Mouse (Mus musculus) urinary bladder, postnatal 14 days (tissue): ENCODE results near the gene Alk.

ENCODE experiments used
- DNase-seq: peaks from one replicate; pipeline ENCODE4 v3.0.0; 2021; ENCODE audit warnings: low spot score

The Alk gene

DNA sequence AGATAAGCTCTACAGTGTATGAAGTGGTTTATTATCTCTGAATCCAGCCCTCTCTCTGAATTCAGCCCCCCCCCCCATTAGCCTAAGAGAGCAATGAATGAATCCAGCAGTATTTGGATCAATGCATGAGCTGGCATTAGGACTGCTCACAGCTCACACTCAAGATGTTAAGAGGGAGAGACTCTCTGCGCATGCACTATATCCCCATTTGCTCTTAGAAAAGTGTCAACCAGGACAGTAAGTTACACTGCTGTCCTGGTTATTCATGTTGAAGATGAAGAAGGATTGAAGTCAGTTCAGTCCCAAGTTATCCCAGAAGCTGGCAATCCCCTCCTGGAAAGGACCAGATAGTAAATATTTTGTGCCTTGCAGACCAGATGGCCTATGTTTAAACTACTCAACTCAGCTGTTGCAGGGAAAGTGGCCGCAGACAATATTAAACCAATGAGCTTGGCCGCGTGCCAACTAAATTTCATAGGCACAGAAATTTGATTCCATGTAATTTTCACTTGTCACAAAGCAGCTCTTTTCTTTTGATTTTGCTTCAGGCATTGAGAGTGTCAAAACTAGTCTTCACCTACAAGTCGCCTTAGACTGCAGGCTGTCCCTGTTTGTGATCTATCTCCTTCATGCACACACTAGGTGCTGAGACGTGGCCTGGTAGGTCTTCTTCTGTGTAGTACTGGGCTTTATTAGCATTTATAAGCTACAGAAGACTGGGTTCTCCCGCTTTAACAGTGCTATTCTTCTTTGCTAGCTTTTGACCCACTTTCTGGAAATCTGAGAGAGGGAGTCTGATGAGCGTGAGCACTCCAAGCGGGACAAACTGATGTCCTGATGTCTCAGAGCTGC is 339.0 kb downstream of the Alk start:
- DNase-seq, result peak; percentile 5

- DNase-seq, result no peak
Observed at GRCm38 (mm10) chr17:72253411-72253810, 351.0 kb downstream of the Alk start.

- no peak for DNase-seq
Observed at GRCm38 (mm10) chr17:72251554-72251953, 352.9 kb downstream of the Alk start.

GRCm38 (mm10) chr17:72250482-72251405 is 353.7 kb downstream of the Alk start:
- no peak for DNase-seq

GRCm38 (mm10) chr17:72242036-72242435 is 362.4 kb downstream of the Alk start:
- DNase-seq, result peak; percentile 37

GRCm38 (mm10) chr17:72237315-72237714 is 367.1 kb downstream of the Alk start:
- peak; percentile 14 for DNase-seq

DNA sequence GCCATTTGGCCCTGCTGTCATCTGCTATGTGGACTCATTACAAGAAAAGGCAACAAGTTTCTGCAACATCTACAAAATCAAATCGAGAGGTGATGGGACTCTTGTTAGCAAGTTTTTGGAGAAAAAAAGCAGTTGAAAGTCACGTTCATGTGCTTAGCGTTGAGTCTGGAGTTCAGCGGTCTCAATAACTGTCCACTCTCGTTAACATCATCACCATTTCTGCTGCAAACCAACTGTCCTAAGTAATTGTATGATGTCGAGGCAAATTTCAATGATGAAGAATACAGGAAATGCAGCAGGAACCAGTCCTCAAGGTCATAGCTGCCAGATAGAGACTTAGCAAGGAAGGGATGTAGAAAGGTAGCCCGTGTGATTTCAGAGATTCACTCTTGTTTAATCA is 373.5 kb downstream of the Alk start:
- DNase-seq, result no peak

DNA sequence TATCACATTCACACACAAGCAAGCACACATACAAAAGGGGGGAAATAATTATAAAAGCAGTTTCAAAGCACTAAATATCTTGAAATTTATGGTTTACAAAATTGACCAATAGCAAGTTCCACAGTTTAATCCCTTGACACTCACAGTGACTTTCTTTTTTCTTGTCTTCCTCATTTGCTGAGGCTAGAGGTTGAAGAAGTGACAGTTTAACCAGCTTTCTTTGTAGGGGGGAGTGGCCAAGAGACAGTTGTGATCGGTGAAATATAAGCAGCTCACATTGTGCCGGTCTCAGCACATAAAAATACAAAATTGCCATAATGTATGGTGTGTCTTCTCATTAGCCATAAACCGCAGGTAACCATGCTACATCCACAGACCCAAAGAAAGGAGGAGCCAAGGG is 385.6 kb downstream of the Alk start:
- DNase-seq, result no peak

- no peak for DNase-seq
Observed at GRCm38 (mm10) chr17:72197576-72197975, 406.9 kb downstream of the Alk start.

DNA sequence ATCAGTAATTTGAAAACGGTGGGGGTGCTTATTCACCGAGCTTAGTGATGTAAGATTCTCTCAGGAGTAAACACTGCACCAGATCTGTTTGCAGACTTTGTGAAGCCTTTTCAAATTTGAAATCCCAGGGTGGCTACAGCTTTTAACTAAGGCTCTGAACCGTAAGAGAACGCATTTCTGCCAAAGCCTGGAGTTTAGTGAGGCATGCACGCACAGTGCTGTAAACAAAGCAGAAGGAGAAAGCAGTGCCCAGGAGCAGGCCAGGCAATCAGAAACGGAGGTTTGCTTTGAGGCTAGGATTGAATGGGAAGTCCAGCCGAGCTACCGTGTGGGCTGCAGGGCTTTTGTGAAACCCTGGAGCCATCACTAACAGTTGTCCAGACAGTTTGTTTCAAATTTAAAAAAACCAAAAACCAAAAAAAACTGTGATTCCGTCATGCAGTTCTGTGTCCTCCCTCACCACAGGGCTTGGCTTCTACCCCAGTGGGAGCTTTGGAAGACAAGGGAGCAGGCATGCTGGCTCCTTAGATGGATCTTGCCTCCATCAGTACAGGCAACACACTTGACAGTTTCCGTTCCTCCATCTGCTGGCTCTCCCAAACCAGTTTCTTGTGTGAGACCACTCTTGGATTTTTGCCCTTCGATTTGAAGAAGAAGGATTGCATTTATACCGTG is 409.3 kb downstream of the Alk start:
- DNase-seq, result no peak

DNA sequence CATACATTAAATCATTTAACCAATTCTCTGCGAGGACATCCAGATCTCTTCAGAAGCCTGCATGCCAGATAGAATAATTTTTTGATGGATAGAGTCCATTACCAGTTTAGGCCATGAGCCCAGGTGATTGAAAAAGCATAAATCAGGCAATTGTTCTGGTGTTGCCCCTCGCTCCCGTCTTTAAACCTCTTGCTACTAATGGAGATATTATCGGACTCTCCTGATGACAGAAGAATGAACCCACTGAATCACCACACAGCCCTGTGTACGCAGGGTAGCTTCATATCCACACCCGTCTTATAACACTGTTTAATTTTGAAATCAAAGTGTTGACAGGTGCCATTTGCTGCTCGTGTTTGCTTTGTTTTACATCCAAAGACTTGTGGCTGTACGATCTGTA is 413.9 kb downstream of the Alk start:
- DNase-seq, result no peak

DNA sequence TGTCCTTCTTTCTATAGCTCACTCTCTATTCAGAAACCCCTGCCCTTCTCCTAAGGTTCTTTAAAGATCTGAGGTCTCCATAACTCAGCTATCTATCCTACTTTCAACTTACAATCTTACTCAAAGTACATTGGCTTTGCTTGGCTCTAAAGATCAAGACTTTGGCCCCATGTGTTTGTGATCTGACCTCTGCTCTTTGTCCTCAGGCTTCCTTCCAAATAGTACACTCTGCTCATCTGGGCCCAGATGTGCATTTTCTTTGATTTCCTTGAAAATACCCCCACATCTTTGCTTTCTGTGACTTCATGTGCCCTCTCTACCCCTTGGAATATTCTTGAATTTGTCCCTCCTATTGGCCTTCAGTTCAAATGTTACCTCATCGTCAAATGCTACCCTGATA is 417.4 kb downstream of the Alk start:
- no peak for DNase-seq

- DNase-seq, result no peak
Observed at GRCm38 (mm10) chr17:72182414-72182813, 422.0 kb downstream of the Alk start.

DNA sequence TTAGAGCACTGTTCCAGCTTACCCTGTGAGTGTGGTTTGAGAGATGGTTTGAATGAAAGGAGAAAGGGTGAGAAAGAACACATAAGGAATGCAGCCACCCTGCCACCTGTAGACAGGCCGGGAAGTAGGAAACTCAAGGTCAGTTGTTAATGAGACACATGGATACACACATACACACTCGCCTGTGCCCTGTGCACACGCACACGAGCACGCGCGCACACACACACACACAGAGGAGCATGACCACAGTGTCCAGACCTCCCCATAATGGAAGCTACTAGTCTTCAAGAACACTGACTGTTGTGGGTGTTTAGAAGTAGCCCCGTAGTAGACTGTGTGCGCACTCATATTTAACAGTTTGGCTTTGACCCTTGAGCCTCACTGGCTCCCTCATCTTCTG is 424.2 kb downstream of the Alk start:
- DNase-seq, result no peak

- DNase-seq, result no peak
Observed at GRCm38 (mm10) chr17:72179722-72180140, 424.7 kb downstream of the Alk start.

- no peak for DNase-seq
Observed at GRCm38 (mm10) chr17:72173778-72174177, 430.6 kb downstream of the Alk start.

DNA sequence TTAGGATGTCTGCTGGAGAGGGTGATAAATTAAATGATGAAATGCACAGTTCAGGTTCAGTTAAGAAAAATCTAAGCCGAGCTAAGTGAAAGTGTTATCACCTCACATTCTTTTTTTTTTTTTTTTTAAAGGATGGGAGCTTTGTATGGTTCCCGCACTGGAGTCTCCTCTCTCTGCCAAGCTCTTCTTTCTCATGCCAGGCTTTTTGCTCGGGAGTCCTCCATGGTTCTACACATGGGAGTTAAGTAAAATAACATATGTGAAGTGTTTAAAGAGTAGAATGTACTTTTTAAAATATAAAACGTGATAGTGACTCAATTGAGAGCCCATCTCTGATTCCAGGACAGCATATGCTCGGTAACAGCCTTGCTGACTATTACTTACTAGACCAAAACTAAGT is 436.3 kb downstream of the Alk start:
- no peak for DNase-seq

- DNase-seq, result no peak
Observed at GRCm38 (mm10) chr17:72158857-72159385, 445.5 kb downstream of the Alk start.

GRCm38 (mm10) chr17:72157830-72158629 is 446.4 kb downstream of the Alk start:
- no peak for DNase-seq

- DNase-seq, result no peak
Observed at GRCm38 (mm10) chr17:72153038-72153437, 451.4 kb downstream of the Alk start.

DNA sequence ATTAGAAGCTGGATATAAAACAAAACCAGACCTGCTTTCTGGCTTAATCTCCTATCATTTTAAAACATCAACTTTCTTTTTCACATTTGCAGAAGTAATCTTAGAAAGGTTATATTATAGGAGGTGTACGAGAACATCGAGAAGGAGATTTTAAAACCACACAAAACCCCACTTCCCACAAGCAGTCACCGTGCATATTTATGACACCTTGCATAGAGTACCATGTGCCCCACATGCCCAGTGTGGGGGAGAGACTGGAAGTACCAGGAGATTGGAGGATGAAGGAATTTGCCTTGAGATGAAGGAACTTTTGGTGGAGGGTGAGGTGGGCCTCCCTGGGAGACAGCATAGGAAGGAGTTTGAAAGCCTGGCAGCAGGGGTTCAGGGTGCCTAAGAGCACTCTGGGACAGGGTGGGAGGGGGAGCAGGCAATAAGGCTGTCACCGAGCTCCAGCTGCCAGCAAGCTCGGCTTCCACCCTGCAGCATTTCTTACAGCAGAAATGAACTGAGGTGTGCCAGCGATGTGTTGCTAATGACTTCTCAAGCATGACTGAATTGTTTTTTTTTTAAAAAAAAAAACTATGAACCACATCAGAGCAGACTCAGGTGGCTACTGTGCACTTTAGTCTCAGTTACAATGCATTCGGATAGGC is 459.4 kb downstream of the Alk start:
- DNase-seq, result no peak
